Mouse (Mus musculus) thymus, adult 2 months (tissue): ENCODE data around the gene Cc2d1a.

Experiments used
- CTCF ChIP-seq: fragments of 200-500 bp; IDR thresholded peaks from 2 replicates; pipeline ENCODE4 v1.5.1; 2012; ENCODE audit warnings: mild to moderate bottlenecking, control low read depth, low read length, moderate library complexity, borderline replicate concordance; ENCODE audit not compliant: control insufficient read depth, poor library complexity, insufficient read depth; ENCODE audit errors: extremely low read depth
- POLR2A ChIP-seq: fragments of 200-500 bp; IDR thresholded peaks from 2 replicates; pipeline ENCODE4 v1.6.1; 2012; ENCODE audit warnings: mild to moderate bottlenecking, low read length, control low read depth, moderate library complexity; ENCODE audit not compliant: control insufficient read depth, poor library complexity, insufficient read depth; ENCODE audit errors: extremely low read depth

- TF ChIP-seq POLR2A (no peak), CTCF (no peak)
These were observed 755 bp upstream of the Cc2d1a start for GRCm38 (mm10) chr8:84148531-84148850.
